Mouse (Mus musculus): ENCODE measurements at regions not wholly inside any gene's neighbourhood (a gene's known extent, or its start where the extent isn't known, plus 50 kb on each side); places are given as distances from the start of the nearest gene placed in this dataset.
A peak's percentile ranks its signal among the peaks of the same experiment; 100 is the strongest.

DNA sequence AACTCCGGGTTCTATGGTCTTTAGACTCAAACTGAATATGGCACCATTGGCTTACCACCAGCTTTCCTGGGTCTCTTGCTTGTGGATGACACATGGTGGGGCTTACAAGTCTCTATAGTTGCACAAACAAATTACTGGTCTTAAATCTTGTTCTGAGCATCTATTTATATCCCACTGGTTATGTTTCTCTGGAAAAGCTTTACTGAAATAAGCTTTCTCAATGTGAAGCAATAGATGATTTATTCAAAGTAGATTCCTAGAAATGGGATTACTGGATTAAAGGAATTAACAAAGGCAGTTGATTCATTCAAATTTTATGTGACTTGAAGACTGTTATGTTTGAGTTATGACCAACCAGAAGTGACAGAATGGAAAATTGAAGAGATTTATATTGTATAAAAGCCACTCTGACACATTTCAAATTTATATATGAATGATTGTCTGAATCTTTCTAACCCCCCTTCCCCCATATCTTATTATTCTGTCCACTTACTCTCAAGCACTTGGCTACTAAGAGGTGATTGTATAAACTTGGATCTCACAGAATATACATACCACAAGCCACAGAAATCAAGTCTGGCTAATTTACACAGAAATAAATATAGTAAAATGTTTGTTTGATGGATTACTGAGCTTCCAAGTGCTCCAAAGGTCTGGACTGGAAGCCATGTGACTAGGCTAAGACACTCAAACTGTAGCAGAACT is 113.4 kb upstream of the C1qtnf3 start:
- no peak for DNase-seq

DNA sequence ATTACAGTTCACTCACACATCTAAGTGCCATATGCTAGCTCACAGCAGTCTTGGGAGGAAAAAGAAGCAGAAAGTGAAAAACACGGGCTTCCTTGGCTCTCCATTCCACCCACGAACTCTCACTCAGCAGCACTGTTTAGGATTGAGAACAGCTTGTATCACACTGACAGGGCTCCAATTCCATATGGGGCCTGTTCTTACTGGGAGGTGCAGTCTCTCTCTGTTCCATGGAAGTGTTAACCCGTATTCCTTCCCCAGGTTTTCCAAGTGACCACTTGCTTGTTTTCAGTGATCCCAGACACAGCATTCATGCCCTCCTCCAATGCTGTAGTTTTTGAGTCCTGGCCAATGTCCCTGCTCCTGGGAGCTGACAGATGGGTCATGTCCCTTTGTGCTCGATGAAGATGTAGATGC is 111.5 kb upstream of the C1qtnf3 start:
- DNase-seq, result peak; percentile 78 to 81

DNA sequence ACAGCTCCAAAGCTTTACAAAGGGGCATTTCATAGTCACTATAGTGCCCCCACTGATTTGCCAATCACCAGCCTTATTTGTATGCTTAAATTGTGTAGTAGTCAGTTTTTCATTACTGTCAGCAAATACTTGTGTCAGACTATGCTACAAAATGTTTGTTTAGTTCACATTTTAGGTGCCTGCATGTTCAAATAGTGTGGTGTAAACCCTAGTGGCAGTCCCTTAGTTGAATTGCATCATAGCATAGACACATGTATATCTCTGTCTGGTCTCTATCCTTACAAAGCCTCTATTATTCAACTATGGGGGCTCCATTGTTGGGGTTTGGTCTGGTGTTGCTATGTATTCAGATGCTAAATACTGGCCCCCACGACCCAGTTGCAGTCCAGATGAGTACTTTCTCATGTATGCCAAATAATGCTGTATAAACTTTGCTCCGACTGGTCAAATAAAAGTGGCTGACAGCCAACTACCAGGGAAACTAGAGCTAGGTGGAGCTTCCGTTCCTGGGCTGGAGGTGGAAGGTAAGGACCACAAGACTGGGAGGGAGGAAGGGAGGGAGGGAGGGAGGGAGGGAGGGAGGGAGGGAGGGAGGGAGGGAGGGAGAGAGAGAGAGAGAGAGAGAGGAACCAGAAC is 109.0 kb upstream of the C1qtnf3 start:
- no peak for DNase-seq

DNA sequence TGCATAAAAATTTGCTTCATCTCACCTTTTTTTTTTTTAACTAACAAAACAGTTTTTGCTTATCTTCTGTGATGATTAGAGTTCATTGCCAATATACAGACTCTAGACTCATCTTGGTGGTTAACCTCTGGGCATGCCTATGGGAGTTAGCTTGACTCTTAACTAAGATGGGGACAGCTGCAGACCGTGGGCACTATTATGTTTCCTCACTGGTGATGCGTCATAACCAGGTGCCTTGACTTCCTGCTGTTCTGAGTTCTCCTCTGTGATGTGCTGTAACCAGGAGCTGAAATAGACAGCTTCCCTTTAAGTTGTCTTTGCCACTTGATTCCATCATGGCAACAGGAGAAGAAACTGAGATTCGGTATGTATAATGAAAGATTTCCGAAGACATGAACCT is 105.4 kb upstream of the C1qtnf3 start:
- DNase-seq, result no peak

DNA sequence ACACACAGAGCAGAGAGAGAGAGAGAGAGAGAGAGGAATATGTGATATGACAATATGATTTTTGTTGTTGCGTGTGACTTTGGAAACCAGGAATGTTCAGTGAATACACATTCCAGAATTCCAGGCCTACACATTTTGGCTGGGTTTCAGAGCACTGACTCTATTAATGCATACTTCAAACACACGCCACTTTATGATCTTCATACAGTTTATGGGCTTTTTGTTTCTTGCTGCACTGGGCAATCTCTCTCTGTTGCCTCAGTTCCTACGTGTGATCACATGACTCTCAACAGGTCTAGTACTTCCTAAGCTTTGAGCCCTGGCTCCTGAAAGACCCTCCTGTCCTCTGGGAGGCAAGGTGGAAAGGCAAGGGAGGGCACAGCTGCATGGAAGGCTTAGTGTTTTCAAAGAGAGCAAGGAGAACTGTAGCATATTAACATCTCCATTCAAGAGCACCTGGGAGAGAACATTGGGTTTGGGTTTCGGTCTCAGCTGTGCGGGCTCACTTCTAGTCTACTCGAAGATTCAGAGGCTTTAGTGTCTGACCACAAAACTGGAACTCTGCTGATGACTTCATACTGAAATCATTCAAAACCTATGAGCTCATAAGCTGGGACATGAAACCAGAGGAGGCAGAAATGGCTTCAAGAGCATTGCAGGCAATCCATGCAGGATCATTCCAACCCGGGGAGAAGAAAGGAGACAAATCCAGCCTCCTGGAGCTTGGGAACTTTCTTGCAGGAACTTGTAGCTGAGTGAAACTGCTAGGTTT is 87.9 kb upstream of the C1qtnf3 start:
- DNase-seq, result no peak

DNA sequence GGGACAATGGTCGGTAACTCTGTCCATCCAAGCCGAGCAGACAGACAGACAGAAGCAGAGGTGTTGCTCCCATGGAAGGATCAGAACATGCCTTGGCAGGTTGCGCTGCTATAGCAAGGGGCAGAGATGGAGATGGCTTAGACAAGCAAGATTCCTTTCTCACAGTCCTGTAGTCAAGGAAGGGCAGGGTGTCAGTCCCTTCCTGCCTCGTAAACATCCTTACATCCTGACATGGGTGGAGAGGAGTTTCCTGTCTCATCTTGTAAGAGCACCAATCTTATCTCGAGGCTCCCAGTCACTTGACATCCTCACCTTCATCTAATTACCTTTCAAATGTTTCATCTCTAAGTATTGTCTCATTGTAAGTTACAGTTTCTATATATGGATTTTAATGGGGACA is 87.0 kb upstream of the C1qtnf3 start:
- no peak for DNase-seq

DNA sequence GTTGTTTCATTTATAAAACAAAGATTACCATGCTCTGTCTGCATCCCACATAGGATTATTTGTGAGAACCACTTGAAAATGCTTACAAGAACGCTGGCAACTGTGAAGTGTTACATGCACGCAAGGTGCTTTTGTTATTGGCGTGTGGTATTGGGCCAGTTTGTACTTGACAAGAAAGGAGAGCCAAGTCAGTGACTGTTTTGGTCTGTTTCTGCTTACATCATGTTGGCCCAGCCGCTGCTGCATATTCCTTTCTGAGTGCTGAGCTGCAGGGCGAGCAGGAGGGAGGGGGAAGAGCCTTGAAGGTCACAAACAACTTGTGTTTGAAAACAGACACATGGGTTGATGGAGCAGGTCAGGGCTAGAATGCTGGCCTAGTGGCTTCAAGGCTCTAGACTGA is 85.3 kb upstream of the C1qtnf3 start:
- DNase-seq, result no peak

DNA sequence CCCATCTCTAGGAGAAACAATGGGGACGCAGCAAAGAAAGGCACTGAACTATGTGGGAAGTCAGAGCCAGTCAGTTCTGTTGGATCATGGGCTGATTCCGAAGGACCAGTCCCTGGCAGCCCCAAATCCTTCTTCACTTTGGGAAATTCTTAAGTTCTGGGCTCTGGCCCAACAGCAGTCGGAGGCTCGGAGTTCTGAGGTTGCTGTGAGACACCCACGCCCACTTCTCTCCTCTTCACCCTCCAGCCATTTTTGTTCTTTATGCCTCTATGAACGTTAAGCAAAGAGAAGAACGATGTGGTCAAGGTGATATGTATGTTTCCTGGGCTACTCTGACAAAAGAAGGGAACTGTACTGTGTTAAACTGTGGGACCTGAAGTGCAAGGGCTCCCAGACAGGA is 84.0 kb upstream of the C1qtnf3 start:
- no peak for DNase-seq

DNA sequence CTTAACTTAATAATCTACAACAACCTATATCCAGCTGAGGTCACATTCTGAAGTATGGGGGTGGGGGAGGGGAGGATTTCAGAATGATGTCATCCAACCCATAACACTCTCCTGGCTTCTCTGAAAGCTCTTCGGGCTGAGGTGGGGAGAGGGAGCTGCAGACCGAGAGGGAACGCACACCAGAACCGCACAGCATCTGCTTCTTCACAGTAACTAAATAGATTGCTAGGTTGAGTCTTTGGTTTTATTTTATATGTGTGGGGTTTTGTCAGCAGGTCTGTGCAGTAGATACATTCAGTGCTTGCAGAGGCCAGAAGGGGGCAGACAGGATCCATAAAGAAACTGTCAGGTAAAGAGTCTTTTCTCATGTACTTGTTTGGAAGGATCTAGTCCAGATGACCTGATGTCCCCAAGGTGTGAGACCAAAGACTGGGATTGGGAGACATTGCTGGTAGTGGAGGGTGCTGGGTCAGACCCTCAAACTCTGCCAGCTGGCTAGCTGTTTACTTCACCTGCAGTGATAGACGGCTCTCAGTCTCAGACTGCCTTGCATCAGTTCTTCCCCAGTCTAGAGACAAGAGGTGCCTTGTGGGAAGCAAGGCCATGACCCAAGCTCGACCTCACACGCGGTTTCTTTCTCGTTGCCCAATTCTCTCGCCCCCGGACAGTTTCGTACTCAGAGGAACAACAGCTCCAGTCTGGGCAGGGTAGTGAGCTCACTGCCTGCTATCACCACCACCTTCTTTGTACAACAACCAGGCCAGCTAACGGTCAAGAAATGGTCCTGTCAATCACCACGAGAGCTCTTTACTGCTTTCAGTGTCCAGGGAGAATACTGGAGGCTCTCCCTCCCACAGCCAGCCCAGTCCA is 83.2 kb upstream of the C1qtnf3 start:
- peak; percentile 23 to 27 for DNase-seq

DNA sequence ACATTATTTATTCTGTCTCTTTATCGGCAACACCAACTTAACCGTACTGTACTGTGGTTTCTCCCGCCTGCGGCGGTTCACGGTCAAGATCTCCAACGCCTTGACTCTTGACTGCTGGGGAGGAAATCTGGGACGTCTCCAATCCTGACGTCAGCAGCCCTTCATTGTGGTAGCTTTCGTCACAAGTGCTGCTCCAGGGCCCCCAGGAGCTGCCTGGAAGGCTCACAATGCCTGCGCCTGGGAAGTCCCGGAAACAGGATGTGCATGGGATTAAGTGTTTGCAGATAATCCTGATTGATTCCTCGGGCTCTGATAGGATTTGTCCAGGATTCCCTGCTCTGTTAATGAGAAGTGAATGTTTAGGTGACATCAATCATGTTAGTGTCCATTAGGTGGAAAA is 82.3 kb upstream of the C1qtnf3 start:
- peak in 1 of 2 experiments; percentile 5 for DNase-seq

DNA sequence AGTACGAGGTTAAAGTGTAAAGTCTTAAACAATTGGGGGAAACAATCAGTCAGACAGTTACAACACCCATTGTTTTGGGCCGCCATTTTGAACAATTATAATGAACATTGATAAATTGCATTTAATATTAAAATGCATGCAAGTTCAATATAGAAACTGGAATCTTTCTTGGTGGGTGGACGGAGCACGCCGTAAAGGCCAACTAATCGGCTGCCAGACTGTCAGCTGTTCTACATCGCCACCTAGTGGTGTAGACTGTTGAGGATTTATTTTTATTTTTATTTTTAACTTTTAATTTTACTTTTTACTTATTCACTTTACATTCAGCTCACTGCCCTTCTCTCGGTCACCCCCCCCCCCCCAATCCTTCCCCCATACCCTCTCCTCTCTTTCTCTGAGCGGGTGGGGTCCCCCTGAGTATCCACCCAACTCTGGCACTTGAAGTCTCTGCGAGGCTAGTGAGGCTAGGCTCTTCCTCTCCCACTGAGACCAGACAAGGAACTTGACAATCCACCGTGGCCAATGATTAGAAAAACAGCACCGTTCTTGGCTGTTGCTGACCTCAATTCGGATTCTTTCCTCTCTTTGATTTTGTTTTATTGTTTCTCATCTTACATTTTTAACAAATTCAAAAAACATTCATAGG is 79.7 kb upstream of the C1qtnf3 start:
- peak; percentile 49 to 66 for DNase-seq

DNA sequence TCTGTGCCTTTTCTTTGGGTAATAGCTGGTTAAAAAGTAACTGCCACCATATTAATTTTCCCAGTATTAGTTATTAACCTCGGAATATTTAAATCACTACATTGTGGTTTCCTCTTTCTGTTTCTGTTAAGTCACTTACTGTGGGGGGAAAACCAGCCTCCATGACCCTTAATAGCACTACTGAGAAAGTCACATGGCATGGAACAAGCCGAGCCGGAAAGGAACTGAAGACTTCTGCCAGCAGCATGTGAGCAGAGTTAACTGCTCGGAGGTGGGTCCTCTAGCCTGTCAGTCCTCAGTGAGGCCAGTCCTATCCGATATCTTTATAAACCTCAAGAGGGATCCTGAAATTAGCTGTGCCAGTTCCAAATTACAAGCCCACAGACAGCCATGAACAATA is 75.8 kb upstream of the C1qtnf3 start:
- DNase-seq, result no peak

DNA sequence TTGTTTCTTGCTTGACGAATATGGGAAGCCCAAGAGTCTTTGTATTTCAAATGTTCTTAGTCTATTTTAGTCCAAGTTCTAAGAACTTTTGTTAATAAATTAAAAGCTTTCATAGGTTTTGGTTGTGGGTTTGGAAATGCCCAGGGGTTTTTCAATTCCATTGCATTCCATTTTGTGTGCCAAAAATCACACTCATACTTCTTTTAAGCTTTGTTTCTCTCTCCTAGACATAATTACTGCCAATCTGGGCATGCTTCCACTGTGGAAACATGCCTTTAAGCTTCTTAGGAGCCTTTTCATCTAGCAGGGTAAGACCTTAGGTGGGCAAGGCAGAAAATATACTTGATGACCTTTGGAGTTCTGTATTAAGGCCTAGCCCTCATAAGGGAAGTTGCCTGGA is 70.4 kb upstream of the C1qtnf3 start:
- no peak for DNase-seq

DNA sequence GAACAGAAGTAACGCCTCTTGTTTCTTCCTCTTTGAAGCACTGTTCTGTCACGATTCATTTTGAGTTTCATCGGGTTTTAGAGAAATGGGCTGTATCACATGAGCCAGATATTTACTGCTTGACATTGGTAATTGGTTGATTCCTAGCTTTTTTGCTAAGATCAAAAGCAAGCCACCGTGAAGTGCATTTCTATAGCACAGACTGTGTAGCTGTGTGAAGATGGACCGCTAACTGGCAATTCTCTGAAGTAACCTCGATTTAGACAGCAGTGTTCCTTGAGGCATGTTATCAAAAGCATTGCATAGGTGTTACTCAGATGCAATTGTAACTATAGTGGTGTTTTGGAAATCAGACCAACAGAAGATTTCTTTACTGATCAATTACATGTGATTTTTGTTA is 64.1 kb upstream of the C1qtnf3 start:
- DNase-seq, result no peak

DNA sequence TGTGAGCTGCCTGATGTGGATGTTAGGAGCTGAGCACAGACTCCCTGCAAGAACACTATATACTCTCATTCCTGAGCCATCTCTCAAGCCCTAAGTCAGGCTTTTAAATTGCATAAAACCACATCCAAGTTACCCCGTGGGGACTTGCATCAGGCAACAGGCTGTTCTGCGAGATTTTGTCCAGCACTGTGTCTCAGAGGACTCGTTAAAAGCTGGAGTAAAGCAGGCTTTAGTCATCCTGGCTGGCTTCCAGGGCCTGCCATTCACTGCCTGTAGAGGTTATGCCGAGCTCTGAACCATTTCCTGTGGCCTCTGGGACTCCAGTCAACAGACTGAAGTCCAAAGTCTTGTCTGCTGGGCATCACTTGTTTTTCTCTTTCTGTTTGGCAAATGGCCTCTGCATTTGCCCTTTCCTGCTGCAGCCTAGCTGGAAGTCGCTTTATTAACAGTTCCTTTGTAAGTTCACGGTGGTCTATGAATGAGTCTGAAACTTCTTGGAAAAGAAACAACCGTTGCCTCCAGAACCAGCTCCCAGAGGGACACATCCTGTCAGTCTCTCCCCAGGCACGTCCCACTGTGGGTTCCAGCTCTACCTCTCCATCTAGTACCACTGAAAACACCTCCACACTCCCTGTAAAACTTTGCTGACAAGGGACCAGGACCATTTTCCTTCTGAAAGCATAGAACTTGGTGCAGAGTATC is 61.8 kb upstream of the C1qtnf3 start:
- DNase-seq, result peak; percentile 56 to 68

DNA sequence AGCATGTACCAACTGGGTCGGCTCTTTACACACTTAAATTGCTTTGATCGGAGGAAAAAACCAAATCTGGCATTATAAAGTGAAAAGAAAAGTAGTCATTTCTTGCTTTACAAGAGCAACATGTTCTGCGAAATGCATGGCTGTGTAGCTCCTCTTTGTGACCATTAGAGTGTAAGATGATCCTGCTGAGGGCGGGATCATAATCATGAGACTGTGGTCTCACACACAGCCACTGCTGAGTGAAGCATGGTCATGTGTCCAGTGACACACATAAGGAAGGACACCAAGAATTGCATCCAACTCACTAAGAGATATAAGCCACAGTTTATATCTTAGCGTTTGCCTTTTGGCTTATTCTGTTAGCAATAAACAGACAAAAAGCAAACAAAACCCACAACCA is 53.8 kb upstream of the C1qtnf3 start:
- DNase-seq, result no peak

DNA sequence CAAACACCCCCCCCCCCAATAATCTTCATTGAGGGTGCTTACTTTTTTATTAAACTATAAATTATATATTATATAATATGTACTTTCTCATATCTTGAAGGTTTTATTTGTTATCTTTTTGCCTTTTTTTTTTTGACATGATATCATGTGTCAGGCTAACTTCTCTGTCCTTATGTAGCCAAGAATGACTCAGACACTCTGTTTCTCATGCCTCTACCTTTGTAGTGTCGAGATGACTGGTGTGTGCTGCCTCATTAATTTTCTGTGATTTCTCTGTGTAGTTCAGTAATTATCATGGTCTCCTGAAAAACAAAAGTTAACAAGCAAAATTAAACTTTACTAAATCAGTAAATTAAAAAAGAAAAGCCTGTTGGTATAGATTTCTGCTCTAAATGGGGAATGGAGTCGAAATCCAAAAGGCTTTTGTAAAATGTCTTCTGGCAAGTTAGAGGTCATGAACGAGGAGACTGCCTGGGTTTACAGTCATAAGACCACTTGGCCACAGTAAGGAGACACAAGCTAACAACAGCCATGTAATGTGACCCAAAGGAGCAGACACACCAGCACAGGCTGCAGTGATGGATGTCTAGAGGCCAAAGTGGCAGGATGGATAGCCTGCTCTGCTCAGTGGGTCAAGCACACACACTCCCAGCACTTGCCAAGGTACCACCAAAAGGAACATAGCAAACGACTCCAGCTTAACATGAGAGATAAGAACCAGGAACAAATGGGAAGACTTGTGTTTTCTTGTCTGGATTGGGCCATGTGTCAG is 53.2 kb upstream of the C1qtnf3 start:
- no peak for DNase-seq

DNA sequence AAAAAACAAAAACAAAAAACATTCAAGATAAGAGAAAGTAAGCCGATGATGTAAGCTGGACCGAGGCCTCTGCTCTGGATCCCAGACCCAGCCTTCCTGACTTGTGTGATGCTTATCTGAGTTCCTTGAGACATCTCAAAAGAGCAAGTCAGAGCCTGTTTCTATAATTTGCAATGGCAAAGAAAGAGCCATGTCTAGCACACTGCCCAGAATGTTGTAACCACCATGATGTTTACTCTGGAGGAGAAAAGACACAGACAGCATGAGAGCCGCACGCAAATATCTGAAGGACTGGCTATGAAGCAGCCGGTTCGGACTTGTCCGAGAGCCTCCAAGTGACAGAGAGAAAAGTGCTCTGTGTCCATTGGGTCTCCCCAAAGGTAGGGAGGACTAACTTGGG is 52.2 kb upstream of the C1qtnf3 start:
- DNase-seq, result no peak

DNA sequence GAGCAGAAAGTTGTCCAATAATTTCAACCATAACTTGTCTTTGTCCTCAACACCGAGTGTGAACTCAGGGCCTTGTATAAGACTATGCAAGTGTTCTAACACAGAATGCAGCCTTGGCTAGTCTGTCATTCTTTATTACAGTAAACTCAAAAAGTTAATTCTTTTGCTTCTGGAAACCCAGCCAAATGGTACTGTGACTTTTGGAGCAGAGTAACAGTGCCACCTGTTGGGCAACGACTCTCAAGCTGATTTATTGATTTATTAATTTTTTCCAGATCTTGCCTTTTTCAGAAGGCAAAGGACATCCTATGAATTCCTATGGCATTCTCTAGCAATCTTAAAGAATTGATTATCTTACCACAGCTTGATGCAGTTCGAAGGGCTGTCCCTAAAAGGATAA is 51.1 kb upstream of the C1qtnf3 start:
- peak; percentile 30 to 33 for DNase-seq

DNA sequence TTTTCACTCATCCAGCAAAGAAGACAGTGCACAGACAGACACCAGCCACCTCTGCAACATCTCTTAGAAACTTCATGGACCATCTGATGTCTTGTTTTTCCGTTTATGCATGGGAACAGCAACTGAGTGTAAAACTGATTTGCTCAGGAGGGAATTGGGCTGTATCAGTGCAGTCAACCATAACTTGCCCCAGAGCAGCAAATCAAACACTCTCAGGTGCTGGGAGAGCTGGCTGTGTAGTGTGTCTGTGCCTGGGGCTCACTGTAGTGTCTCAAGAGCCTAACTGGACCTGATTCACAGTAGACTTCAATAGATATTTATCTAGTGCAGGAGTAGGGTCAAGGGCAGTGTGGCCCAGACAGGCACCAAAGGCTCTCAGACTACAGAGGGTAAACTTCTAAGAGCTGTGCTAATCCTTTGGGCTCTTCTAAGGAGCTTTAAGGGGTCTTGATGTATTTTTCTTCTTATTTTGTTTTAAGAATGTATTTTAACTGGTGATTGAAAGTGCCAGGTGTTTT is 50.3 kb upstream of the C1qtnf3 start:
- DNase-seq, result no peak

All from cerebellum, postnatal 10 days (tissue).